Mouse (Mus musculus): ENCODE data around the gene Tnr. TPM values are rescaled to one million over a fixed set of nuclear protein-coding genes. Genes with fewer than 3 reads are reported as not detected.

Gene Tnr
- polyA plus RNA-seq, 1 experiment from 2014 or later = 4.2 TPM

DNA sequence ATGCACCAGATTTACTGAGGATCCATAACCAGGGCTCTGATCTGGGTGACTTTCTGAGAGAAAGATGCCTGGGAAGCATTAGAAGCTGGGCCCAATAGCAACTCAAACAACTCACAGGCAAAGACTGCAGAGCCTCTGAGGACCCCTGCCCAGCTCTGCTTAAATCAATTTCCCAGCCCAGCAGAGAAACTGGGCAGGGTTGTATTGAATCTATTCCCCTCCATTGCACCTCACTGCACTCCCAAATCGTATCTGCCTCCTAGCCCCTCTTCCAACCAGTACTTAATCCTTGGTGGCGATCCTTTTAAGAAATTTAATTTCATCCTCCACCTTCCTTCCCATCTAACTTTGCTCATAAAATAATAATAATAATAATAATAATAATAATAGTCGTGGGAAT is 253.5 kb downstream of the Tnr start:
- DNase-seq (ENCODE audit: low spot score) = no peak

DNA sequence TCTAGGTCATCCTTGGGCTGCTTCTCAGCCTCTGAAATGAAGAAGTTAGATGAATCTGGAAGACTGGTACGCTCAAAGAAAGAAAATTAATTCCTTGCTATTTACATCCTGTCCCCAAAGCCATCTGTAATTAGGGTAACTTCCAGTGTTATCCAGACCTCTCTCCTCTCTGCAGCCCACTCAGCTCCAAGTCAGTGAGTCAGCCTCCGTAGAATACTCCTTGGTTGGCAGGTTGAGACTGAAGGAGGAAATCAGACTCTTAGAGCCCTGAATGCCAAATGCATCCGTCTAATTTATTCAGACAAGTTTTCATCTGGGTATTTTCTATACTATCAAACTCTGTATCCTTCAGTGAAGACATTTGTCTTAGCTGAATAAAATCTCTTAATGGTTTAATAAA is 255.9 kb downstream of the Tnr start:
- Histone ChIP-seq H3K9me3 (ENCODE audit: control insufficient read depth, low read length) (no peaks in the 10 kb centered on the region), H3K27ac (no peak overlapping the region), H3K4me2 (replicated peaks) (no peak overlapping the region), H3K4me3 (replicated peaks; ENCODE audit: low read length) (no peak overlapping the region), H3K36me3 (replicated peaks; ENCODE audit: control insufficient read depth, insufficient read depth) (no peaks in the 10 kb centered on the region), H3K4me1 (replicated peaks; ENCODE audit: control insufficient read depth, insufficient read depth, low read length) (0 out of 2 replicates have a peak, but pooled peaks cover 3% of the 10 kb centered on the region), H3K27me3 (ENCODE audit: control insufficient read depth, insufficient read depth, low read length) (no peaks in the 10 kb centered on the region), H3K9ac (no peak overlapping the region)
- 86% methylated on average over 3 of the region's 3 CpGs for WGBS
- DNase-seq (ENCODE audit: low spot score) (no peak), ATAC-seq (ENCODE audit: low FRiP score) (no peak)

More for the DNA sequence above, 253.5 kb downstream of the Tnr start:
- Histone ChIP-seq H3K36me3 (replicated peaks; ENCODE audit: control insufficient read depth, insufficient read depth) (no peaks in the 10 kb centered on the region), H3K27me3 (ENCODE audit: control insufficient read depth, insufficient read depth, low read length) (no peaks in the 10 kb centered on the region), H3K4me2 (replicated peaks) (no peak overlapping the region), H3K4me1 (replicated peaks; ENCODE audit: control insufficient read depth, insufficient read depth, low read length) (0 out of 2 replicates have a peak, but pooled peaks cover 3% of the 10 kb centered on the region), H3K9me3 (ENCODE audit: control insufficient read depth, low read length) (no peaks in the 10 kb centered on the region), H3K4me3 (replicated peaks; ENCODE audit: low read length) (no peak overlapping the region), H3K27ac (0 out of 2 replicates have a peak overlapping the region, but pooled peaks have one; percentile 32), H3K9ac (no peak overlapping the region)
- no peak for ATAC-seq (ENCODE audit: low FRiP score)
- 52% methylated on average over 3 of the region's 3 CpGs for WGBS

DNA sequence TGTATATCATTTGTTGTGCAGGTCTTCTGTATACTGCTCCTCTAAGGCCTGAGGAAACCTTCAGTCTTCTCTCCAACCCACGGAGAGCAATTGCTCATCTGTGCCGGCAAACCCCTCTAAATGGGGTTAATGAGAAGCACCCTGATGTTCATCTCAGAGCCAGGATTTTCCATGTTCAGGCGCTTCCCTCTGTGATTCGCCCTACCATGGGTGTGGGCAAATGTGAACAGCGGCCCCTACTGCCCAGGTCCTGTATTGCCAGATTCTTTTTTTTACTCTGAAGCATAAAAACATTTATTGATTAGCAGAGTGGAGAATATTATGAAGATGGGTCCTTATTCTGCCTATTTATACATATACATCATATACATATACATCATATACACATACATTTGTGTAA is 260.3 kb downstream of the Tnr start:
- ATAC-seq (ENCODE audit: low FRiP score) (no peak), DNase-seq (ENCODE audit: low spot score) (no peak)
- Histone ChIP-seq H3K9me3 (ENCODE audit: control insufficient read depth, low read length) (no peaks in the 10 kb centered on the region), H3K4me3 (replicated peaks; ENCODE audit: low read length) (no peak overlapping the region), H3K36me3 (replicated peaks; ENCODE audit: control insufficient read depth, insufficient read depth) (no peaks in the 10 kb centered on the region), H3K4me1 (replicated peaks; ENCODE audit: control insufficient read depth, insufficient read depth, low read length) (0 out of 2 replicates have a peak, but pooled peaks cover 3% of the 10 kb centered on the region), H3K27me3 (ENCODE audit: control insufficient read depth, insufficient read depth, low read length) (no peaks in the 10 kb centered on the region), H3K4me2 (replicated peaks) (no peak overlapping the region), H3K9ac (no peak overlapping the region), H3K27ac (no peak overlapping the region)
- WGBS = 26% methylated on average over 5 of the region's 5 CpGs

DNA sequence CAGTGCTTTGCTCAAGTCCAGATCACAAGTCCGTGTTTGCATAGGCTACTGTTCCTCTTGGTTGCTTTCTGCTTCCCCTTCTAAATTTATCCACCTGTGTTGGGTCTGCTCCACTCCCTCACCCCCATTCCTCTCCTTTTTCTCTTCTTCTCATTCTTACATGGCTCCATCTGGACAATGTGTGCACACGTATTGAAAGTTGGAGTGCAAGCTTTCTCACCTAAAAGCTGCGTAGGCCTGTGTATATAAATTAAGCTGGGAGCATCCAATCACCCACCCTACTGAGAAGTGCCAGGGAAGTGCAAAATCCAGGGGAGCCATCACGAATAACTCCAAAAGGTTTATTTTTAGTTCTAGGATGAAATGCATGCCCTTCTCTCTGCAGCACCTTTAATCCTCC is 264.7 kb downstream of the Tnr start:
- Histone ChIP-seq H3K9ac (no peak overlapping the region), H3K4me1 (replicated peaks; ENCODE audit: control insufficient read depth, insufficient read depth, low read length) (0 out of 2 replicates have a peak, but pooled peaks cover 3% of the 10 kb centered on the region), H3K27ac (no peak overlapping the region), H3K9me3 (ENCODE audit: control insufficient read depth, low read length) (no peaks in the 10 kb centered on the region), H3K4me2 (replicated peaks) (no peak overlapping the region), H3K36me3 (replicated peaks; ENCODE audit: control insufficient read depth, insufficient read depth) (no peaks in the 10 kb centered on the region), H3K27me3 (ENCODE audit: control insufficient read depth, insufficient read depth, low read length) (no peaks in the 10 kb centered on the region), H3K4me3 (replicated peaks; ENCODE audit: low read length) (no peak overlapping the region)
- DNase-seq (ENCODE audit: low spot score) (no peak), ATAC-seq (ENCODE audit: low FRiP score) (no peak)
- 82% methylated on average over 4 of the region's 4 CpGs for WGBS

GRCm38 (mm10) chr1:159792546-159792945 is 269.0 kb downstream of the Tnr start:
- Histone ChIP-seq H3K27ac (no peak overlapping the region), H3K9ac (no peak overlapping the region), H3K27me3 (ENCODE audit: control insufficient read depth, insufficient read depth, low read length) (no peaks in the 10 kb centered on the region), H3K4me3 (replicated peaks; ENCODE audit: low read length) (no peak overlapping the region), H3K9me3 (ENCODE audit: control insufficient read depth, low read length) (no peaks in the 10 kb centered on the region), H3K4me1 (replicated peaks; ENCODE audit: control insufficient read depth, insufficient read depth, low read length) (0 out of 2 replicates have a peak, but pooled peaks cover 3% of the 10 kb centered on the region), H3K36me3 (replicated peaks; ENCODE audit: control insufficient read depth, insufficient read depth) (no peaks in the 10 kb centered on the region), H3K4me2 (replicated peaks) (no peak overlapping the region)
- ATAC-seq (ENCODE audit: low FRiP score) (no peak), DNase-seq (ENCODE audit: low spot score) (no peak)
- 87% methylated on average over 2 of the region's 2 CpGs for WGBS

DNA sequence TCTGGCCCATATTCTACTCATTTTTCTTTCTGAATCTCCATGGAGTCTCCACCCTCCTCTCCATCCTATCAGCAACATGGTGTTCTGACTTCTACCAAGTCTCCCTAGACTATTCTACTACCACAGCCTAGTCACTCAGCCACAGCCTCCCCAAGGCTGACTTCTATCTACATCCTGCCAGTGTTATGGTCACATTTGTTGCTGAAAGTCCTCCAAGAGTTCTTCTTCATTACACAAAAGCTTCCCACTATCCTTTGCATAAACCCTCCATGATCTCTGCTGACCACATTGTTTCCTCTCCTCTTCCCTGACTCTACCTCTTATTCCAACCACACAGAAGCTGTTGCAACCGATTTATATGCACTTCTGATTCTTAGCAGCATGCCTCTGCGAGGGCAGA is 272.5 kb downstream of the Tnr start:
- no peak for ATAC-seq (ENCODE audit: low FRiP score)
- WGBS = 87% methylated on average over 2 of the region's 2 CpGs
- no peaks in the 10 kb centered on the region for H3K4me1 ChIP-seq (replicated peaks; ENCODE audit: control insufficient read depth, insufficient read depth, low read length)

GRCm38 (mm10) chr1:159800366-159800765 is 276.8 kb downstream of the Tnr start:
- Histone ChIP-seq H3K9ac (no peak overlapping the region), H3K4me1 (replicated peaks; ENCODE audit: control insufficient read depth, insufficient read depth, low read length) (0 out of 2 replicates have a peak, but pooled peaks cover 7% of the 10 kb centered on the region), H3K9me3 (ENCODE audit: control insufficient read depth, low read length) (peaks cover under 1% of the 10 kb centered on the region; the same call in 1 of the 2 replicates), H3K27ac (no peak overlapping the region), H3K36me3 (replicated peaks; ENCODE audit: control insufficient read depth, insufficient read depth) (no peaks in the 10 kb centered on the region), H3K4me2 (replicated peaks) (no peak overlapping the region), H3K4me3 (replicated peaks; ENCODE audit: low read length) (no peak overlapping the region), H3K27me3 (ENCODE audit: control insufficient read depth, insufficient read depth, low read length) (no peaks in the 10 kb centered on the region)
- DNase-seq (ENCODE audit: low spot score) (no peak), ATAC-seq (ENCODE audit: low FRiP score) (no peak)
- WGBS = 84% methylated on average over 5 of the region's 5 CpGs

More for the DNA sequence above, 272.5 kb downstream of the Tnr start:
- no peak overlapping the region for H3K27ac ChIP-seq
- H3K9ac ChIP-seq = no peak overlapping the region
- no peaks in the 10 kb centered on the region for H3K9me3 ChIP-seq (ENCODE audit: control insufficient read depth, low read length)
- no peaks in the 10 kb centered on the region for H3K27me3 ChIP-seq (ENCODE audit: control insufficient read depth, insufficient read depth, low read length)
- H3K4me2 ChIP-seq (replicated peaks) = no peak overlapping the region
- DNase-seq (ENCODE audit: low spot score) = no peak
- H3K4me3 ChIP-seq (replicated peaks; ENCODE audit: low read length) = no peak overlapping the region
- H3K36me3 ChIP-seq (replicated peaks; ENCODE audit: control insufficient read depth, insufficient read depth) = no peaks in the 10 kb centered on the region

GRCm38 (mm10) chr1:159801753-159802152 is 278.2 kb downstream of the Tnr start:
- Histone ChIP-seq H3K27me3 (ENCODE audit: control insufficient read depth, insufficient read depth, low read length) (no peaks in the 10 kb centered on the region), H3K9ac (no peak overlapping the region), H3K4me1 (replicated peaks; ENCODE audit: control insufficient read depth, insufficient read depth, low read length) (0 out of 2 replicates have a peak, but pooled peaks cover 7% of the 10 kb centered on the region), H3K4me3 (replicated peaks; ENCODE audit: low read length) (no peak overlapping the region), H3K27ac (no peak overlapping the region), H3K4me2 (replicated peaks) (no peak overlapping the region), H3K9me3 (ENCODE audit: control insufficient read depth, low read length) (peaks cover 6% of the 10 kb centered on the region), H3K36me3 (replicated peaks; ENCODE audit: control insufficient read depth, insufficient read depth) (no peaks in the 10 kb centered on the region)
- 67% methylated on average over 4 of the region's 4 CpGs for WGBS
- DNase-seq (ENCODE audit: low spot score) (no peak), ATAC-seq (ENCODE audit: low FRiP score) (no peak)

DNA sequence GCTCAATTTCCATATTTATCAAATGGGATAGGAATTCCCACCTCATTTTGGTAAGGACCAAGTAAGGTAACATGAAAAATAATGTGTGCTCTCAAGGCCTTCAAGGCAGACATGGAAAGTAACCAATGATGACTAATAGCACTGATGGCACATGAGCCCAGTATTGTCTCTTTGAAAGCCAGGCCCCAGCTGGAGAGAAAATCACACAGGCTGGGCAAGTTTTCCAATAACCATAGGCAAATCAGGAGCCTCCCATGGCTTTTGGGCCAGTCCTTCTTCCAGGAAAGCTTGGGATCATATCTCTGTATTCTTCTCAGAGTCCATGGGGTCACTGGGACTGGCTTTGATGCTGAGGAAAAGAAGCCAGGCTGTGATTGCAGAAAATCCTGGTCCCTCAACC is 280.1 kb downstream of the Tnr start:
- DNase-seq (ENCODE audit: low spot score) = no peak
- Histone ChIP-seq H3K36me3 (replicated peaks; ENCODE audit: control insufficient read depth, insufficient read depth) (no peaks in the 10 kb centered on the region), H3K27ac (no peak overlapping the region), H3K4me3 (replicated peaks; ENCODE audit: low read length) (no peak overlapping the region), H3K9ac (no peak overlapping the region), H3K9me3 (ENCODE audit: control insufficient read depth, low read length) (peaks cover 6% of the 10 kb centered on the region), H3K4me1 (replicated peaks; ENCODE audit: control insufficient read depth, insufficient read depth, low read length) (0 out of 2 replicates have a peak, but pooled peaks cover 7% of the 10 kb centered on the region), H3K27me3 (ENCODE audit: control insufficient read depth, insufficient read depth, low read length) (no peaks in the 10 kb centered on the region), H3K4me2 (replicated peaks) (no peak overlapping the region)
- no peak for ATAC-seq (ENCODE audit: low FRiP score)

DNA sequence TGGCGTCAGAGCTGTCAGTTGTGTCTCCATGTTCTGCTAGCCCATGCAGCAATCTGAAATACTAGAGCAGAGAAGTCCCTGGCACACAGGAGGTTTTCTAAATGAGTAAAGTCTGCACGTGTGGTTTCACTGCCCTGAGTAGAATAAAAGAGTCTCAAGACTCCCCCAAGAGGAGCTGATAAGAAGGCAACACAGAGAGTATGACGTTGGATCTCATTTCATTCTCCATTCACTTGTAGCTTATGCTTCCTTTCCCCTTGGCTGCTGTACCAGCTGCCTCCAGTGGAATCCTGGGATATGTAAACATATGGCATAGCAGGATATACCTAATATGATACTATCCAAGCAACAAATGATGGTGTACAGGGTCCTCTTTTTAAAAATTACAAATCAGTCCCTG is 285.9 kb downstream of the Tnr start:
- ATAC-seq (ENCODE audit: low FRiP score) (no peak), DNase-seq (ENCODE audit: low spot score) (no peak)
- Histone ChIP-seq H3K4me2 (replicated peaks) (no peak overlapping the region), H3K9ac (no peak overlapping the region), H3K4me1 (replicated peaks; ENCODE audit: control insufficient read depth, insufficient read depth, low read length) (peaks cover 10% of the 10 kb centered on the region; the same call in 1 of the 2 replicates), H3K36me3 (replicated peaks; ENCODE audit: control insufficient read depth, insufficient read depth) (no peaks in the 10 kb centered on the region), H3K4me3 (replicated peaks; ENCODE audit: low read length) (no peak overlapping the region), H3K27me3 (ENCODE audit: control insufficient read depth, insufficient read depth, low read length) (no peaks in the 10 kb centered on the region), H3K27ac (no peak overlapping the region), H3K9me3 (ENCODE audit: control insufficient read depth, low read length) (peaks cover 6% of the 10 kb centered on the region)
- 53% methylated on average over 3 of the region's 3 CpGs for WGBS
